Mouse (Mus musculus): ENCODE results near the gene Agpat4. TPM values are rescaled to one million over a fixed set of nuclear protein-coding genes. Genes with fewer than 3 reads are reported as not detected.

Agpat4 gene
- polyA plus RNA-seq, 1 experiment from 2014 or later: 58.2 TPM

DNA sequence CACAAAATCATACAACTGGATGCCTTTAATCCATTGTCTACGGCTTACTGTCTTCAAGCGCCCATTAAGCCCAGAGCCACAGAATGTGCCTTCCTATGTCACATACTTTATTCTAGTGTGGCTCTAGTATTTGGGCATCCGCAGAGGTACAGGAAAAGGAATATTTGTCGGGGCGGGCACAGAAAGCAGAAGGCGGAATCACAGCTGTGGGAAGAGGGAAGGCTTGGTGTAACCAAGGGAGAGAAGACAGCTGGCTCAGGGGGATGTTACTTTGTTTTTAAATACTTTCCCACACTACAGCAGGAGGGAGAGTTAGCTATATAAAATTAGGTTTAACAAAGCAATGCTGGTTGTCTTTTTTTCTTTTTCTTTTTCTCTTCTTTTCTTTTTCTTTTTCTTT, 36.7 kb downstream of the Agpat4 start:
- TF ChIP-seq CTCF (IDR thresholded peaks at IDR 0.05) (no peak), EP300 (IDR thresholded peaks at IDR 0.05) (no peak)
- WGBS: 72% methylated on average over 6 of the region's 6 CpGs
- Histone ChIP-seq H3K4me3 (ENCODE audit: low read depth, low read length) (no peak overlapping the region), H3K9ac (replicated peaks; ENCODE audit: low read depth) (no peak overlapping the region), H3K4me2 (replicated peaks; ENCODE audit: low read depth, low read length) (no peak overlapping the region), H3K27me3 (replicated peaks; ENCODE audit: insufficient read depth, low read length) (no peaks in the 10 kb centered on the region), H3K27ac (ENCODE audit: low read length) (no peak overlapping the region), H3K36me3 (ENCODE audit: insufficient read depth, low read length) (peaks cover 14% of the 10 kb centered on the region; the same call in 1 of the 2 replicates), H3K9me3 (ENCODE audit: low read length) (no peaks in the 10 kb centered on the region), H3K4me1 (ENCODE audit: insufficient read depth, low read depth, low read length) (no peaks in the 10 kb centered on the region)
- ATAC-seq (no peak), DNase-seq (ENCODE audit: low spot score) (no peak)

DNA sequence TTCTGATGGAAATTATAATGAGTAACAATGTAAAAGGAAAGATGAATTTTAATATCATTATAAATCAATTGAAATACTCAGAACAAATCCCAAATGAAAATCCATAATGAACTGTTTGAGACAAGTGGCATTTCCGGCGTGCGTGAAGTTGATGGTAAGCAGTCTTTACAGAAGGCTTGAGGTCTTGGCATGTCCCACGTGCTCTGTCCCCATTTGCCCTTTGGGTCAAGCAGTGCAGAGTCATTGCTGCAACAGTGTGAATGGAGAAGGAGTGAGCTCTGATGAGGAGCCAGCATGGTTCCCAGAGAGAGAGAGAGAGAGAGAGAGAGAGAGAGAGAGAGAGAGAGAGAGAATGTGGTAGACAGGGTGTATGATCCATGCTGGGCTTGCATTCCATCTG, 37.4 kb downstream of the Agpat4 start:
- no peak overlapping the region for H3K4me2 ChIP-seq (replicated peaks; ENCODE audit: low read depth, low read length)
- DNase-seq (ENCODE audit: low spot score): peak; percentile 67
- H3K4me1 ChIP-seq (ENCODE audit: insufficient read depth, low read depth, low read length): peaks cover 1% of the 10 kb centered on the region; the same call in 1 of the 2 replicates
- ATAC-seq: peak; percentile 76
- 54% methylated on average over 4 of the region's 4 CpGs for WGBS
- no peak for TF ChIP-seq CTCF (IDR thresholded peaks at IDR 0.05)
- no peak for TF ChIP-seq EP300 (IDR thresholded peaks at IDR 0.05)
- no peaks in the 10 kb centered on the region for H3K9me3 ChIP-seq (ENCODE audit: low read length)
- no peaks in the 10 kb centered on the region for H3K27me3 ChIP-seq (replicated peaks; ENCODE audit: insufficient read depth, low read length)
- H3K36me3 ChIP-seq (ENCODE audit: insufficient read depth, low read length): peaks cover 14% of the 10 kb centered on the region; the same call in 1 of the 2 replicates
- no peak overlapping the region for H3K4me3 ChIP-seq (ENCODE audit: low read depth, low read length)
- H3K27ac ChIP-seq (ENCODE audit: low read length): no peak overlapping the region
- H3K9ac ChIP-seq (replicated peaks; ENCODE audit: low read depth): no peak overlapping the region

DNA sequence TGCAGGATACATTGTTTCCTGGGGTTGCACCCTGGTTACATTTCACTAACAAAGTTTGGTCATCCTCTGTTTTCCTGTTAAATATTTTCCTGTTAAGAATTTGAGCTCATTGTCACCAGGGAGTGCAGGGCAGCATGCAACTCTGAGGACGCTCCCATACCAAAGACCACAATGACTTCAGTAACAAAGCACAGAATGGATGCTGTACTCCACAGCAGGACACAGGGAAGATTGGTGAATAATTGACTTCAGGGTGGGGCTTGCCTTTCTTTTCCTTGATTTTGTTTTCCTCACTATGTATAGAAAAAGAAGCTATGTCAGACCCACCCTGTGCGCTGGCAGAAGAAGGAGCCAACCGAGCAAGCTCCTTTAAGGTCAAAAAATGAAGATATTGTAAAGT, 38.2 kb downstream of the Agpat4 start:
- H3K4me2 ChIP-seq (replicated peaks; ENCODE audit: low read depth, low read length): no peak overlapping the region
- 85% methylated on average over 3 of the region's 3 CpGs for WGBS
- no peak for DNase-seq (ENCODE audit: low spot score)
- peaks cover 4% of the 10 kb centered on the region; the same call in 1 of the 2 replicates for H3K4me1 ChIP-seq (ENCODE audit: insufficient read depth, low read depth, low read length)
- H3K9me3 ChIP-seq (ENCODE audit: low read length): no peaks in the 10 kb centered on the region
- TF ChIP-seq CTCF (IDR thresholded peaks at IDR 0.05): no peak
- no peak for TF ChIP-seq EP300 (IDR thresholded peaks at IDR 0.05)
- H3K4me3 ChIP-seq (ENCODE audit: low read depth, low read length): no peak overlapping the region
- H3K27ac ChIP-seq (ENCODE audit: low read length): no peak overlapping the region
- H3K36me3 ChIP-seq (ENCODE audit: insufficient read depth, low read length): peaks cover 14% of the 10 kb centered on the region; the same call in 1 of the 2 replicates
- no peak overlapping the region for H3K9ac ChIP-seq (replicated peaks; ENCODE audit: low read depth)
- ATAC-seq: no peak
- no peaks in the 10 kb centered on the region for H3K27me3 ChIP-seq (replicated peaks; ENCODE audit: insufficient read depth, low read length)

DNA sequence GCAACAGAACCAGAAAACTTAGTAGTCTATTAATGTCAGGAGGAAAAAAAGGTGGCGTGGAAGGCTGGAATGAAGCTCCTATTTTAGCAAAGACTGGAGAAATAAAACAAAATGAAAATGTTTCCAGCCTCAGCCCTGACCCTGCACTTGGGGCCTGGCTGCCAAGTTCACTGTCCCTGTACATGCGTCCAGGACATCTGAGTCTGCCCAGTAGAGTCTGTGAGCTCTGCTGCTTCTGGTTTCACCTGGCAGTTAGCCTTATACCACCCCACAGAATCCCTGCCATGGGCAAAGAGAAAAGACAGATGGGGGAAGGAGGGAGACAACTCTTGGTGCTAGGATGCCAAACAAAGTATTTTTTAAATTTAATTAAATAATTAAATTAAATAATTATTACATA, 38.7 kb downstream of the Agpat4 start:
- ATAC-seq (no peak), DNase-seq (ENCODE audit: low spot score) (no peak)
- Histone ChIP-seq H3K4me1 (ENCODE audit: insufficient read depth, low read depth, low read length) (peaks cover 4% of the 10 kb centered on the region; the same call in 1 of the 2 replicates), H3K4me3 (ENCODE audit: low read depth, low read length) (no peak overlapping the region), H3K9ac (replicated peaks; ENCODE audit: low read depth) (no peak overlapping the region), H3K27me3 (replicated peaks; ENCODE audit: insufficient read depth, low read length) (no peaks in the 10 kb centered on the region), H3K9me3 (ENCODE audit: low read length) (no peaks in the 10 kb centered on the region), H3K36me3 (ENCODE audit: insufficient read depth, low read length) (peaks cover 14% of the 10 kb centered on the region; the same call in 1 of the 2 replicates), H3K27ac (ENCODE audit: low read length) (no peak overlapping the region), H3K4me2 (replicated peaks; ENCODE audit: low read depth, low read length) (no peak overlapping the region)
- 94% methylated on average over 2 of the region's 2 CpGs for WGBS
- TF ChIP-seq CTCF (IDR thresholded peaks at IDR 0.05) (no peak), EP300 (IDR thresholded peaks at IDR 0.05) (no peak)

DNA sequence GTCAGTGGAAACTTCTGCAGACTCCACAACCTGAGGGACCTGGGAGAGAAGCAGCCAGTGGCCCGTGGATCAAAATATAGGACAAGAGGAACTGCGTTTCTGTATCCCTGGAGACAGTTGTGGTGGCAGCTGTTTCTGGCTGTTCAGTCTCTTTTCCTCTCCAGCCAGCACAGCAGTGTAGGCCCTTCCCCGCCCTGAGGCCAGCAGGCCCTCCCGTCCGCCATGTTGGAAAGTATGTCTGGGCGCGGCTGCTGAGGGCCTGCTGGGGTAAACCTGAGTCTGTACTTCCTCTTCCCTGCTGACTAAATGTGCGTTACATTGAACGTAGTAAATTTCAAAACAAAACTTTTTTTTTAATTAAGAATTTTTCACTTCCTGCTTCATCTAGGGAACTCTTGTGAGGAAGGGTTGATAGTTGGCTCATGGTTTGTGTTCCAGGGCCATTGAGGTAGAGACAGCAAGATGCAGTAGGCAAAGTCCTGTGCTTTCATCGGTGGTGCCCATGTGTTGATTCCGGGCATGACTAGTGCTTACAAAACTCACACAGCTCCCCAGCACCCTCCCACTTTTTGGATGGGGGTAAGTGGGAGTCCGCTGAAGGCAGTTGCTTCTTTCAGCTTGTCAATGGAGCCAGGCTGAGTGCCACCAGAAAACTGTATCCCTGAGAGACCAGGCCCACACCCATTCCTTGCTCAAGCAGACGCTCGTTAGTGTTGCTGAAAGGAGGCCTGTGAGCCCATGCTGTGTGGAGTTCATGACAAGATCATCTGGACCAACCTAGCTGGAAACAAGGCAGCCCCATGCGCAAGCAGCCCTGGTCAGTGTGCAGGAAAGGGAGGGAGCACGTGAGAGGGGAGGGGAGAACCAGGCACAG, 40.9 kb downstream of the Agpat4 start:
- no peaks in the 10 kb centered on the region for H3K9me3 ChIP-seq (ENCODE audit: low read length)
- DNase-seq (ENCODE audit: low spot score) (no peak), ATAC-seq (no peak)
- H3K4me3 ChIP-seq (ENCODE audit: low read depth, low read length): no peak overlapping the region
- no peaks in the 10 kb centered on the region for H3K27me3 ChIP-seq (replicated peaks; ENCODE audit: insufficient read depth, low read length)
- H3K27ac ChIP-seq (ENCODE audit: low read length): no peak overlapping the region
- 90% methylated on average over 16 of the region's 16 CpGs for WGBS
- H3K36me3 ChIP-seq (ENCODE audit: insufficient read depth, low read length): peaks cover 2% of the 10 kb centered on the region; the same call in 1 of the 2 replicates
- no peak for TF ChIP-seq EP300 (IDR thresholded peaks at IDR 0.05)
- H3K4me1 ChIP-seq (ENCODE audit: insufficient read depth, low read depth, low read length): peaks cover 10% of the 10 kb centered on the region
- H3K9ac ChIP-seq (replicated peaks; ENCODE audit: low read depth): no peak overlapping the region
- H3K4me2 ChIP-seq (replicated peaks; ENCODE audit: low read depth, low read length): no peak overlapping the region

DNA sequence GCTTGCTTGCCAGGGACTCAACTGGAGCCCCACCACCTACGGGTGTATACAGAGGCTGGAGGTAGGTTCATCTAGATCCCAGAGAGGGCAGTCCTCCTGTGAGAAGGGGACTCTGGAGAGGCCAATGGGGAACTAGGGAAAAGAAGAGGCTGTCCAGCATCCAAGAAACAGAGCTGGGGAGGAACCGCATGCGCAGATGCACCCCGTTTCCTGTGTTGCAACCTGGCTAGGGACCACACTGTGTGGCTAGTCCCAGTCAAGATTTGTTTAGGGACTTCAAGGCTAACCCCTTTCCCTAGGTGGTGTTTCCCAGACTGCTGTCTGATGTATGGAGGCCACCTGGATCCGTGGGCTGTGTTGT, 41.5 kb downstream of the Agpat4 start:
- no peaks in the 10 kb centered on the region for H3K36me3 ChIP-seq (ENCODE audit: insufficient read depth, low read length)
- DNase-seq (ENCODE audit: low spot score): no peak
- H3K9ac ChIP-seq (replicated peaks; ENCODE audit: low read depth): no peak overlapping the region
- TF ChIP-seq EP300 (IDR thresholded peaks at IDR 0.05) (no peak), CTCF (IDR thresholded peaks at IDR 0.05) (no peak)
- no peaks in the 10 kb centered on the region for H3K9me3 ChIP-seq (ENCODE audit: low read length)
- H3K4me3 ChIP-seq (ENCODE audit: low read depth, low read length): no peak overlapping the region
- no peaks in the 10 kb centered on the region for H3K27me3 ChIP-seq (replicated peaks; ENCODE audit: insufficient read depth, low read length)
- WGBS: 86% methylated on average over 5 of the region's 5 CpGs
- H3K4me2 ChIP-seq (replicated peaks; ENCODE audit: low read depth, low read length): no peak overlapping the region
- ATAC-seq: no peak
- no peak overlapping the region for H3K27ac ChIP-seq (ENCODE audit: low read length)
- H3K4me1 ChIP-seq (ENCODE audit: insufficient read depth, low read depth, low read length): peaks cover 10% of the 10 kb centered on the region

Data from lung, postnatal 0 days (tissue).